Mouse (Mus musculus) liver, adult 2 months (tissue): ENCODE measurements around the gene Uck1.

ENCODE experiments used
- CTCF ChIP-seq: fragments of 200-500 bp; IDR thresholded peaks from 2 replicates; pipeline ENCODE4 v1.5.1; 2011; ENCODE audit warnings: low read depth, low read length, control low read depth
- POLR2A ChIP-seq: fragments of 200-500 bp; IDR thresholded peaks from 2 replicates; pipeline ENCODE4 v1.6.1; 2011; ENCODE audit warnings: low read length, control low read depth; ENCODE audit not compliant: insufficient read depth; ENCODE audit errors: extremely low read depth

- TF ChIP-seq CTCF = no peak
- TF ChIP-seq POLR2A = 0 out of 2 replicates have a peak, but pooled peaks have one; percentile 51
These were observed 23.8 kb downstream of the Uck1 start, which contains the start of gene Pomt1 for GRCm38 (mm10) chr2:32235886-32236759.
